Mouse (Mus musculus) liver, embryonic 16.5 days (tissue): ENCODE measurements around the gene Socs5. TPM values are rescaled to one million over a fixed set of nuclear protein-coding genes. Genes with fewer than 3 reads are reported as not detected.

ENCODE experiments used
- ATAC-seq: fragments of 200-750 bp; cut with Nextera tagmentation; 2 replicates; pipeline ENCODE4 v1.8.0; 2017; ENCODE audit warnings: low read depth, mild to moderate bottlenecking, moderate number of reproducible peaks, moderate library complexity
- H3K27ac ChIP-seq: fragments of 300-500 bp; sonication (generic); 2 replicates; pipeline ENCODE4 v1.5.1; 2014; ENCODE audit warnings: mild to moderate bottlenecking, low read length
- H3K27me3 ChIP-seq: fragments of 300-500 bp; sonication (generic); 2 replicates; pipeline ENCODE4 v1.6.1; 2014; ENCODE audit warnings: low read depth, low read length, mixed read lengths; ENCODE audit not compliant: control insufficient read depth, insufficient read depth
- H3K36me3 ChIP-seq: fragments of 300-500 bp; sonication (generic); 2 replicates; pipeline ENCODE4 v1.6.1; 2014; ENCODE audit warnings: mild to moderate bottlenecking; ENCODE audit not compliant: control insufficient read depth, insufficient read depth
- H3K4me1 ChIP-seq: fragments of 300-500 bp; sonication (generic); 2 replicates; pipeline ENCODE4 v1.6.1; 2014; ENCODE audit warnings: low read depth, low read length, mixed read lengths; ENCODE audit not compliant: control insufficient read depth
- H3K4me2 ChIP-seq: fragments of 300-500 bp; sonication (generic); 2 replicates; pipeline ENCODE4 v1.6.1; 2014; ENCODE audit warnings: low read depth, low read length, mixed read lengths
- H3K4me3 ChIP-seq: fragments of 300-500 bp; sonication (generic); 2 replicates; pipeline ENCODE4 v1.5.1; 2014; ENCODE audit warnings: low read depth, mild to moderate bottlenecking, low read length
- H3K9ac ChIP-seq: fragments of 300-500 bp; sonication (generic); 2 replicates; pipeline ENCODE4 v1.6.1; 2014; ENCODE audit warnings: low read depth, low read length
- H3K9me3 ChIP-seq: fragments of 300-500 bp; sonication (generic); replicated peaks from 2 replicates; pipeline ENCODE4 v1.6.1; 2016; ENCODE audit warnings: low read length; ENCODE audit not compliant: control insufficient read depth
- WGBS: fragments of 180-500 bp; shearing (Covaris S2); extraction: QIAGEN DNeasy Blood & Tissue Kit; methylation state at CpG from one replicate; pipeline ENCODE4 v1.1.7; 2014; ENCODE audit not compliant: insufficient replicate concordance; 5-methylcytosine and 5-hydroxymethylcytosine counted together
- polyA plus RNA-seq: library from polyadenylated mRNA; unstranded; fragments of >200 nt; fragmentation: Nextera tagmentation; extraction: Ambion mirVana; gene quantifications from 2 replicates; pipeline ENCODE4 v1.2.1, GENCODE M21; 2015

The Socs5 gene
- polyA plus RNA-seq, 1 experiment from 2014 or later: 1.9 TPM

DNA sequence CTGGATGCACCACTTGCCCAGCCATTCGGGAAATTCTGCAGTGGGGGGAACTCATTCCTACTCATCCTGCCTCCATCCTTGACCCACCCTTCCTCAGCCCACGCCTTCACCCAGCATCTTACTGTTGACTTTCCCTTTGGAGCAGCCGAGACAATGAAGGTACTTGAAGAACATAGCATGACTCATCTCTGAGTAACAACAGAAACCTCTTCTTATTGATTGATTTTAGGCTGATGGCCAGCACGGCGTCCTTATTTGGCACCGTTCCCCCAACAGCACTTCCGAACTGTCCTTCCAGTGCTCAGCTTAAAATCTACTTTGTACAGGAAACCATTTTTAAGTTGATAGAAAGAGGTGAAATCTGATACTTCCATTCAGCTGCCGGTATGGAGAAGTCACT is 4.8 kb upstream of the Socs5 start:
- Histone ChIP-seq H3K9me3 (no peaks in the 10 kb centered on the region), H3K36me3 (no peaks in the 10 kb centered on the region), H3K27me3 (peaks cover 1% of the 10 kb centered on the region; the same call in 1 of the 2 replicates), H3K9ac (no peak overlapping the region), H3K4me1 (peaks cover 7% of the 10 kb centered on the region), H3K4me2 (no peak overlapping the region), H3K4me3 (no peak overlapping the region), H3K27ac (no peak overlapping the region)
- 42% methylated on average over 8 of the region's 8 CpGs for WGBS
- no peak for ATAC-seq

DNA sequence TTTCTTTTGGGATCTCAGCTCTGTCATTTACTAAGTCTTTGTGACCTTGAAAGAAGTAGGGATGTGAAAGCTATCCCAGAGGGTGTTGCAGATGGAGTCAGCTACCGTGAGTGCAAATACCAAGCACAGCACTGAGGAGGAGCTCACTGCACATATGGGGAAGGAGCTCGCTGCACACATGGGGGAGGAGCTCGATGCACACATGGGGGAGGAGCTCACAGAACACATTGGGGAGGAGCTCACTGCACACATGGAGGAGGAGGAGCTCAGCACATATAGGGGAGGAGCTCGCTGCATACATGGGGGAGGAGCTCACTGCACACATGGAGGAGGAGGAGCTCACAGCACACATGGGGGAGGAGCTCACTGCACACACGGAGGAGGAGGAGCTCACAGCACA is 4.4 kb upstream of the Socs5 start:
- 66% methylated on average over 5 of the region's 5 CpGs for WGBS
- ATAC-seq: no peak

DNA sequence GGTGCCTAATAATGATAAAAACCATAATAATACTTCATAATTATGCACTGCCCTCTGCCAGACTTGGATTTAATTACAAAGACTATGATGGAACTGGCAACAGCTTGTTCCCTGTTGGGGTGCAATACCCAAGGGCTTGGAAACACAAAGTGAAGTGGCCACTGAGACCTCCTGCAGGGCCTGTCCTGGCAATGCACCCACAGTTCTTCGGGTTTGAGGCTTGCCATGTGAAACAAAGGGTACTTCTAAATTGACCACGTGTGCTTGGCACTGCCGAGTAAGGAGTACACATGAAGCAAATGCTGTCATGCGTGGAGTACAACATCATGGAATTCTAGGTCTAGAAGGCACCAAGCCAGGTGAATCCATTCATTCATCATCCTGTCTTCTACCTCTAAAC is 3.2 kb upstream of the Socs5 start:
- no peaks in the 10 kb centered on the region for H3K9me3 ChIP-seq
- peaks cover 10% of the 10 kb centered on the region for H3K27me3 ChIP-seq
- H3K4me3 ChIP-seq: no peak overlapping the region
- no peak overlapping the region for H3K9ac ChIP-seq
- peaks cover 12% of the 10 kb centered on the region for H3K4me1 ChIP-seq
- H3K4me2 ChIP-seq: no peak overlapping the region
- no peak for ATAC-seq
- H3K36me3 ChIP-seq: no peaks in the 10 kb centered on the region
- WGBS: 71% methylated on average over 4 of the region's 4 CpGs
- no peak overlapping the region for H3K27ac ChIP-seq

More for the DNA sequence above, 4.4 kb upstream of the Socs5 start:
- peaks cover 7% of the 10 kb centered on the region for H3K4me1 ChIP-seq
- H3K4me2 ChIP-seq: no peak overlapping the region
- H3K9me3 ChIP-seq: no peaks in the 10 kb centered on the region
- no peak overlapping the region for H3K27ac ChIP-seq
- no peak overlapping the region for H3K4me3 ChIP-seq
- no peaks in the 10 kb centered on the region for H3K36me3 ChIP-seq
- peaks cover 5% of the 10 kb centered on the region for H3K27me3 ChIP-seq
- no peak overlapping the region for H3K9ac ChIP-seq

DNA sequence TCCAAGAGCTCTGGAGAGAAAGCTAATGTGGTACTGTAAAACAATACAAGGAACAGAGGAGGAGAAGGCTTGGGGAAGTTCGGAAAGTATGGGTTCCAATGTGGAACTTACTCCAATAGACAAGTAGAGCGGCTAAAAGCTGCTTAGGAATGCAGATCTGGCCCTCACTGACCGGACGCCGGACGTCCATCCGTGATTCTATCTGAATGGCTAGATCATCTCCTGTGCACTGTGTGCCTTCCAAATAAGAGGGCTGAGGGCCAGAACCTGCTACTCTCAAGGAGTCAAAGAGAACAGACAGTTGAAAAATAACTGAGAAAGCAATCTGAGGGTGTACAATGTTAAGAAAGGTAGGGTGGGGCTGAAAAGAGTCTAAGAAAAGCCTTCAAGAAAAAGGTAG is 1.5 kb upstream of the Socs5 start:
- no peak overlapping the region for H3K4me3 ChIP-seq
- WGBS: 74% methylated on average over 7 of the region's 7 CpGs

DNA sequence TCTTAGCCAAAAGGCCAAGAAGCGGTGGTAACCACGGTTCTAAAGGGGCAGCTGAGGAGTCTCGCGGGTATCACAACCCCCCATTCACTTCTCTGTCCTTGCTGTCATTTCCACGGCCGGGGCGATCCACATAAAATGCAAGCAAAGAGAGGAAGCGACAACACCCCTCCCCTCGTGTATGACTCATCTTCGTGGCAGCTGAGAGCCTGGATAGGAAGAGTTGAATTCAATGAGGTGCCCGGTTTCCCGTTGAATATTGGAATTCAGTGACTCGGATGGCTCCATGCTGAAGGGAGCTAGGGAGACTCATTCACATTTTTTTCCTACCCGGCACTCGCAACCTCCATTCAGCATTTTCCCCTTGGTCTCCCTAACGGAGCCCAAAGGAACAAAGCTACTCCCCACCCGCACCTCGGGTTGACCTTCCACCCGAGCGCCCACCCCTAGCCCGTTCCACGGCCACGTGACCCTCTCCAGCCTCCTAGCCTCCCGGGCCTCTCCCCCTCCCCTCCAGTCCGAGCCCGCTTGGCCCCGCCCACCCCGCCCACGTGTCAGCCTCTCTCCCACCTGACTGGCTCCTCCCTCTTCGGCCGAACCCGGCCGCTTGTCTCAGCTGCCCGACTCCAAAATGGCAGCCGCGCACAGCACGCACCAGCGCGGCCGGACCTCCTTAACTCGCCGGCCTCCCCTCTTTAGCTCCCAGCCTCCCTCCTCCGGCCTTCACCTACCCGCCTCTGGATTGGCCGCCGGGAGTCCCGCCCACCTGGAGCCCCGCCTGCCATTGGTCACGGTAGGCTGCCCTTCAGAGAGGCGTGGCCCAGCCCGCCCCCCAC is 572 bp upstream of the Socs5 start:
- WGBS: under 1% methylated on average over 48 of the region's 51 CpGs
- peak overlapping the region; percentile 69 for H3K4me3 ChIP-seq
- H3K4me1 ChIP-seq: peaks cover 12% of the 10 kb centered on the region
- no peaks in the 10 kb centered on the region for H3K9me3 ChIP-seq
- peak overlapping the region; percentile 82 for H3K4me2 ChIP-seq
- no peaks in the 10 kb centered on the region for H3K36me3 ChIP-seq
- peak overlapping the region; percentile 50 for H3K27ac ChIP-seq
- ATAC-seq: peak; percentile 97
- peak overlapping the region; percentile 70 for H3K9ac ChIP-seq
- peaks cover 10% of the 10 kb centered on the region for H3K27me3 ChIP-seq

More for the DNA sequence above, 1.5 kb upstream of the Socs5 start:
- Histone ChIP-seq H3K9ac (no peak overlapping the region), H3K36me3 (no peaks in the 10 kb centered on the region), H3K4me2 (peak overlapping the region; percentile 82; the same call in 1 of the 2 replicates), H3K4me1 (peaks cover 12% of the 10 kb centered on the region), H3K27ac (no peak overlapping the region), H3K9me3 (no peaks in the 10 kb centered on the region), H3K27me3 (peaks cover 10% of the 10 kb centered on the region)
- no peak for ATAC-seq

DNA sequence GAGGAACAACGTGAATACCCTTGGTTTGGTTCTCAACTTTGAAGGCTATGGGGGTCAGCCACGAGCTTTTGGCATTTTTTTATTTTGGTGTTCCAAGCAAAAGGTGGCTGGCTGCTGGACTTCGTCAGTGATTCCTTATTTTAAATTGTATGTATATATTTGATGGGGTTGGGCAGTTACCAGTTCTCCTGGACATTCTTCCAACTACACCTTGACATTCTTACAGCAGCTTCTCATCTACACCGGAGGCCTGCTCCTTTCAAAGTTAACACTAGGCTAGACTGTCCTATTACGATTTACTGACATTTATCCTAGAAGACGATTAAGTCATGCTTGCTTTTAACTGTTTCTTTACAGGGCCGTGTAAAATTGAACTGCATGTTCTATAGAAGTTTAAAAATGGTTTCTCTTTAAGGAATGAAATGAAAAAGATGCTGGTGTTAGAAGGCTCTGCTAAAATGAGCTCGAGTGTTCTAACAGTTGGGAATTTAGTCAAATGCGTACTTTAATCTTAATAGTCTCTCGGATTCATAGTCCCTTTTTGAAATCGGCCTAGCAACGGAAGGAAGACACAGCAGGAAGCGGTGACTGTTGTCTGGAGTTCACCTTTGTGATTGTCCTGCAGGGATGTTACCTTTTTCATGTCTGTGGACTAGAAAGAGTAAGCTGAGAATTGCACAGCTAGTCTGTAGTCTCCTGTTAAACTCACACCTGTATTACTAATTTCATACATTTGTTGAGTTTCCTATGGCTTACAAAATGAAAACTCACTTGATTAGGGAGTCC is 1.2 kb downstream of the Socs5 start:
- Histone ChIP-seq H3K9me3 (no peaks in the 10 kb centered on the region), H3K27ac (no peak overlapping the region), H3K36me3 (no peaks in the 10 kb centered on the region), H3K4me1 (peaks cover 12% of the 10 kb centered on the region), H3K9ac (no peak overlapping the region), H3K4me3 (peak overlapping the region; percentile 69), H3K4me2 (peak overlapping the region; percentile 82), H3K27me3 (peaks cover 10% of the 10 kb centered on the region)
- ATAC-seq: no peak
- 40% methylated on average over 13 of the region's 13 CpGs for WGBS

DNA sequence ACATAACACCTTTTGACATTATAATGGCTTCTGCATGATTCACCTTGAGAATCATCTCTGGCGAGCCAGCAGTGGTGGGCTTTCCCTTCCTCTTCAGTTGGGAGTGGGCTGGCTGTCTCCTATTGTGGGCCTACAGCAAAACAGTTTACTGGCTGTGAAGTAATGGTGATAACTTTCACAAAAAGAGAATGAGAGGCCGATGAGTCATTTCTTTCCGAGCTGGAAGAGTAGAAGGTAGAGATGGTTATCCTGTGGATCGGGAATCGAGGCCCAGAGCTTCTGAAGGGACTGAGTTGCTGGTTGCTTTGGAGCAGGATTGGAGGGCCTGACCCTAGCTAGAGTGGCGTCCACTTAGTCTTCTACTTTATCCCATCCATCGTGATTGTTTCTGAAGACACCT is 2.0 kb downstream of the Socs5 start:
- Histone ChIP-seq H3K4me2 (no peak overlapping the region), H3K27me3 (peaks cover 10% of the 10 kb centered on the region), H3K4me3 (no peak overlapping the region), H3K36me3 (no peaks in the 10 kb centered on the region), H3K4me1 (peaks cover 12% of the 10 kb centered on the region), H3K9ac (no peak overlapping the region), H3K27ac (no peak overlapping the region), H3K9me3 (no peaks in the 10 kb centered on the region)
- 56% methylated on average over 7 of the region's 7 CpGs for WGBS
- ATAC-seq: no peak

DNA sequence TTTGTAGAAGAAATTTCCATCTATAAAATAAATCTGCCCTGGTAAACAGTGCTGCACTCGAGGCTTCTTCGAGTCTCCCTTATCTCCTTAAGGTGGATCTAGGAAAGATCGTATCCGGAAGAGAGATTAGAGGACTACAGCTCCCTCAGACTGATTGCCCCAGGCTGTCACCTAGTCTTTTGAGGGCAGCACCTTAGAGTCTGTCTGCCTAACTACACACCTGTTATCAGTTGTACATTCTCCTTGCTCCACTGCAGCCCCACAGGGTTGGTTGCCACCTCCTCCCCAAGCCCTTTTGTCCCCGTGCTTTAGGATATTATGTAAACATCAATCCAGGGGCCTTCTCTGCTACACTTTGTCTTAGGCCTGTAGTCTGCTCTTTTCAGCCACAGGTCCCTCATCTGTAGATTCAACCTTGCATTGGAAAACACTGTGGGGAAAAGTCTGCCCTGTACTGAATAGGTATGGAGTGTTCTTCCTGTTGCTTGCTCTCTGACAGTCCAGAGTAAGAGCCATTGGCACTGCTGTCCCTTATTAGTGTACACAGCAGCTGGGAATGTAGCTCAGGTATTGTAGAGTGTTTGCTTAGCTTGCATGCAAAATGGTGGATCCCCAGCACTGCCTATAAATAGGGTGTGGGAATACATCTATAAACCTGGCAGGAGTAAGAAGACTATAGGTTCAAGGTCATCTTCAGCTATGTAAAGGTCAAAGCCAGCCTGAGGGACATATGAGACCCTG is 5.5 kb downstream of the Socs5 start:
- 62% methylated on average over 5 of the region's 5 CpGs for WGBS
- H3K9me3 ChIP-seq: no peaks in the 10 kb centered on the region
- no peak overlapping the region for H3K4me2 ChIP-seq
- H3K4me3 ChIP-seq: no peak overlapping the region
- ATAC-seq: peak; percentile 51; the same call in 1 of the 2 replicates
- H3K36me3 ChIP-seq: no peaks in the 10 kb centered on the region
- H3K27me3 ChIP-seq: peaks cover 5% of the 10 kb centered on the region
- H3K27ac ChIP-seq: 0 out of 2 replicates have a peak overlapping the region, but pooled peaks have one; percentile 22
- H3K4me1 ChIP-seq: peaks cover 6% of the 10 kb centered on the region; the same call in 1 of the 2 replicates
- H3K9ac ChIP-seq: no peak overlapping the region
